In the genomic region with DNA sequence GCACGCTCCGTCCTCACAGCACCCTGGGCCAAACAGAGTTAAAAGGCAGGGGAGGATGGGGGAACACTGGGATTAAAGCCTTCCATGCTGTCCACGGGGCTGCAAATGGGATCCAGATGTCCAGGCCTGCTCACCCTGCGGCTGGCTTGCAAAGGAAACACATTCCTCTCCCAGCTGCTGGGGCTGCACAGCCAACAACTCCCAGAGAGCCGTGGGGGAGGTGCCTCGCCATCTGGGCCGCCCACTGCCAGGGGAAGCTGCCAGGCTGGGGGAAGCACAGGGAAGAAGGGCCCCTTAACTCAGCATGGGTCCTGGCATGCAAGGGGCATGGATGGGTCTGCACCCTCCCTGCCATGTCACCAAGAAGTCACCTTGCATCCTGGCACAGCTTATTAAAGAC, we compare ENCODE assay signal across 10 mouse cellular contexts. TPM values are rescaled to one million over a fixed set of nuclear protein-coding genes. Genes with fewer than 3 reads are reported as not detected.
DNase-seq lines count a peak whose midpoint lies in the region; ATAC-seq lines count a peak whose summit lies in the region.
"Had no signal": no experiment of that assay in that cellular context is flagged by ENCODE, and none has a peak within 500 bp of the region (broad histone marks: within the 10 kb centered on the region; RNA-seq: fewer than 3 reads in every experiment).

No protein-coding gene starts in this region.

- H3K27me3 ChIP-seq in embryonic facial prominence, embryonic 10.5 days (replicated peaks; ENCODE audit: low read depth, poor library complexity, severe bottlenecking), result peaks cover 24% of the 10 kb centered on the region
- H3K27me3 ChIP-seq in limb, embryonic 10.5 days (ENCODE audit: low read depth, poor library complexity, severe bottlenecking), result no peaks in the 10 kb centered on the region
- no peaks in the 10 kb centered on the region for H3K27me3 ChIP-seq in neural tube, embryonic 12.5 days (replicated peaks)

- peak overlapping the region; percentile 30 for H3K4me3 ChIP-seq in embryonic facial prominence, embryonic 10.5 days
- peak overlapping the region; percentile 29 for H3K4me3 ChIP-seq in limb, embryonic 10.5 days
- H3K4me3 ChIP-seq in neural tube, embryonic 12.5 days, result no peak overlapping the region

- H3K36me3 ChIP-seq in embryonic facial prominence, embryonic 10.5 days (replicated peaks), result no peaks in the 10 kb centered on the region
- H3K36me3 ChIP-seq in limb, embryonic 10.5 days, result no peaks in the 10 kb centered on the region; the same call in 1 of the 2 replicates
- no peaks in the 10 kb centered on the region for H3K36me3 ChIP-seq in neural tube, embryonic 12.5 days

- no peaks in the 10 kb centered on the region for H3K9me3 ChIP-seq in embryonic facial prominence, embryonic 10.5 days
- H3K9me3 ChIP-seq in limb, embryonic 10.5 days (replicated peaks), result no peaks in the 10 kb centered on the region
- H3K9me3 ChIP-seq in neural tube, embryonic 12.5 days, result no peaks in the 10 kb centered on the region

- H3K27ac ChIP-seq in embryonic facial prominence, embryonic 10.5 days (replicated peaks), result peak overlapping the region; percentile 82
- H3K27ac ChIP-seq in limb, embryonic 10.5 days, result peak overlapping the region; percentile 85
- H3K27ac ChIP-seq in neural tube, embryonic 12.5 days, result no peak overlapping the region

- 0 out of 2 replicates have a peak overlapping the region, but pooled peaks have one; percentile 7 for H3K4me2 ChIP-seq in neural tube, embryonic 12.5 days (replicated peaks)

- WGBS in embryonic facial prominence, embryonic 10.5 days, result 18% methylated on average over 7 of the region's 7 CpGs
- 10% methylated on average over 7 of the region's 7 CpGs for WGBS in limb, embryonic 10.5 days
- WGBS in neural tube, embryonic 12.5 days, result 41% methylated on average over 7 of the region's 7 CpGs

- H3K9ac ChIP-seq in neural tube, embryonic 12.5 days, result no peak overlapping the region

- peak; percentile 69 for DNase-seq in cerebellum, adult 11-12 months
- no peak for DNase-seq in cerebellum, adult 11 months
- DNase-seq in embryonic facial prominence, embryonic 10.5 days (ENCODE audit: low spot score), result peak; percentile 93
- peak; percentile 83 to 90 for DNase-seq in heart, adult 18-20 months
- DNase-seq in kidney, adult 18-20 months, result peak; percentile 44
- DNase-seq in limb, embryonic 10.5 days (ENCODE audit: low spot score), result peak; percentile 94

- H3K4me1 ChIP-seq in embryonic facial prominence, embryonic 10.5 days, result peaks cover 84% of the 10 kb centered on the region
- peaks cover 94% of the 10 kb centered on the region for H3K4me1 ChIP-seq in limb, embryonic 10.5 days
- H3K4me1 ChIP-seq in neural tube, embryonic 12.5 days, result peaks cover 60% of the 10 kb centered on the region

- no peak for ATAC-seq in neural tube, embryonic 12.5 days (ENCODE audit: low FRiP score, low read depth)
- no peak for ATAC-seq in megakaryocyte progenitor cell, adult 5-6 weeks (replicated peaks; ENCODE audit: poor library complexity)

RNA-seq across cellular contexts. Expression of gene Cbfa2t3, which starts 37.8 kb away (rescaled TPM):
- 1.7 and 2.3 TPM in 2 replicates for polyA plus RNA-seq in embryonic facial prominence, embryonic 10.5 days (2016; fragmentation: Nextera tagmentation; extraction: Ambion mirVana)
- total RNA-seq in heart, adult 18-20 months (2021), result 10 to 100 TPM; 18.7 to 20.4 TPM
- polyA plus RNA-seq in limb, embryonic 10.5 days (2016; fragmentation: Nextera tagmentation; extraction: Ambion mirVana), result 2.0 and 2.8 TPM in 2 replicates
- polyA plus RNA-seq in neural tube, embryonic 12.5 days (2016; fragmentation: Nextera tagmentation; extraction: Ambion mirVana), result 15.3 and 16.7 TPM in 2 replicates
- total RNA-seq in megakaryocyte progenitor cell, adult 5-6 weeks (2015), result 19.6 and 20.7 TPM in 2 replicates
- 11.8 and 12.3 TPM in 2 replicates for total RNA-seq in megakaryocyte progenitor cell, adult 5-6 weeks (2017)

RNA-seq across cellular contexts. Expression of gene Pabpn1l, which starts 38.6 kb away (rescaled TPM):
- 0.30 TPM in 1 of 2 replicates, not detected in the other for polyA plus RNA-seq in embryonic facial prominence, embryonic 10.5 days (2016; fragmentation: Nextera tagmentation; extraction: Ambion mirVana)
- total RNA-seq in heart, adult 18-20 months (2021), result not detected
- polyA plus RNA-seq in limb, embryonic 10.5 days (2016; fragmentation: Nextera tagmentation; extraction: Ambion mirVana), result not detected in 2 replicates
- not detected in 2 replicates for polyA plus RNA-seq in neural tube, embryonic 12.5 days (2016; fragmentation: Nextera tagmentation; extraction: Ambion mirVana)
- 0.12 TPM in 1 of 2 replicates, not detected in the other for total RNA-seq in megakaryocyte progenitor cell, adult 5-6 weeks (2015)
- not detected in 2 replicates for total RNA-seq in megakaryocyte progenitor cell, adult 5-6 weeks (2017)
- total RNA-seq: common myeloid progenitor, adult 5-6 weeks had no signal
- polyA plus RNA-seq: neural tube, embryonic 14.5 days had no signal

RNA-seq across cellular contexts. Expression of gene Trappc2l, which starts 49.7 kb away (rescaled TPM):
- 49.6 and 54.9 TPM in 2 replicates for polyA plus RNA-seq in embryonic facial prominence, embryonic 10.5 days (2016; fragmentation: Nextera tagmentation; extraction: Ambion mirVana)
- 10 to 100 TPM; 62.0 to 69.1 TPM for total RNA-seq in heart, adult 18-20 months (2021)
- 49.4 and 51.5 TPM in 2 replicates for polyA plus RNA-seq in limb, embryonic 10.5 days (2016; fragmentation: Nextera tagmentation; extraction: Ambion mirVana)
- polyA plus RNA-seq in neural tube, embryonic 12.5 days (2016; fragmentation: Nextera tagmentation; extraction: Ambion mirVana), result 65.6 and 69.7 TPM in 2 replicates
- 41.5 and 52.4 TPM in 2 replicates for total RNA-seq in megakaryocyte progenitor cell, adult 5-6 weeks (2015)
- total RNA-seq in megakaryocyte progenitor cell, adult 5-6 weeks (2017), result 18.0 and 27.9 TPM in 2 replicates

RNA-seq across cellular contexts. Expression of gene Galns, which starts 49.9 kb away (rescaled TPM):
- 4.6 and 5.2 TPM in 2 replicates for polyA plus RNA-seq in embryonic facial prominence, embryonic 10.5 days (2016; fragmentation: Nextera tagmentation; extraction: Ambion mirVana)
- total RNA-seq in heart, adult 18-20 months (2021), result 1 to 10 TPM; 3.6 to 4.0 TPM
- 4.0 and 5.7 TPM in 2 replicates for polyA plus RNA-seq in limb, embryonic 10.5 days (2016; fragmentation: Nextera tagmentation; extraction: Ambion mirVana)
- polyA plus RNA-seq in neural tube, embryonic 12.5 days (2016; fragmentation: Nextera tagmentation; extraction: Ambion mirVana), result 4.6 and 6.2 TPM in 2 replicates
- total RNA-seq in megakaryocyte progenitor cell, adult 5-6 weeks (2015), result 30.3 and 31.8 TPM in 2 replicates
- 32.2 and 33.1 TPM in 2 replicates for total RNA-seq in megakaryocyte progenitor cell, adult 5-6 weeks (2017)
